Mouse (Mus musculus) MEL (cell line): ENCODE measurements around the gene Rhoq. TPM values are rescaled to one million over a fixed set of nuclear protein-coding genes. Genes with fewer than 3 reads are reported as not detected.

Experiments used
- DNase-seq: peaks from one replicate; pipeline ENCODE4 v3.0.0; 2011; ENCODE audit warnings: low read depth, low spot score
- H3K27ac ChIP-seq: 2 replicates; pipeline ENCODE4 v1.5.1; 2012; ENCODE audit warnings: low read depth, mild to moderate bottlenecking, control low read depth, low read length, moderate library complexity; ENCODE audit not compliant: control insufficient read depth
- H3K27me3 ChIP-seq, 2 experiments: fragments of 150-350 bp in 1 of 2; sonication (generic) in 1 of 2; 2 replicates each; pipeline ENCODE4 v1.6.1; 2012; ENCODE audit warnings: low read length in 2 of 2, mild to moderate bottlenecking in 2 of 2, improper control_type of control experiment in 1 of 2, moderate library complexity in 1 of 2; ENCODE audit not compliant: insufficient read depth in 2 of 2, control insufficient read depth in 1 of 2
- H3K36me3 ChIP-seq, 2 experiments: 2 replicates each; pipeline ENCODE4 v1.6.1; 2012 to 2014; ENCODE audit warnings: low read length in 2 of 2, improper control_type of control experiment in 1 of 2, inconsistent platforms in 1 of 2, mild to moderate bottlenecking in 1 of 2; ENCODE audit not compliant: insufficient read depth in 2 of 2, control insufficient read depth in 1 of 2
- H3K4me1 ChIP-seq, 2 experiments: fragments of 150-350 bp in 1 of 2; sonication (generic) in 1 of 2; 2 replicates each; pipeline ENCODE4 v1.6.1; 2012; ENCODE audit warnings: low read length in 2 of 2, improper control_type of control experiment in 1 of 2, mild to moderate bottlenecking in 1 of 2; ENCODE audit not compliant: insufficient read depth in 2 of 2, control insufficient read depth in 1 of 2
- H3K4me3 ChIP-seq, 2 experiments: fragments of 150-350 bp in 1 of 2; sonication (generic) in 1 of 2; 2 replicates each; pipeline ENCODE4 v1.5.1; 2012; ENCODE audit warnings: low read depth in 2 of 2, low read length in 2 of 2, mild to moderate bottlenecking in 2 of 2, moderate library complexity in 2 of 2, control low read depth in 1 of 2, improper control_type of control experiment in 1 of 2; ENCODE audit not compliant: control insufficient read depth in 1 of 2, insufficient read depth in 1 of 2
- H3K79me2 ChIP-seq: 2 replicates; pipeline ENCODE4 v1.6.1; 2012; ENCODE audit warnings: mild to moderate bottlenecking, low read length, moderate library complexity; ENCODE audit not compliant: control insufficient read depth, poor library complexity, insufficient read depth
- H3K9ac ChIP-seq: 2 replicates; pipeline ENCODE4 v1.6.1; 2012; ENCODE audit warnings: low read depth, mild to moderate bottlenecking, control low read depth, low read length, moderate library complexity; ENCODE audit not compliant: control insufficient read depth, poor library complexity, severe bottlenecking
- H3K9me3 ChIP-seq: fragments of 150-350 bp; sonication (generic); replicated peaks from 2 replicates; pipeline ENCODE4 v1.6.1; 2012; ENCODE audit warnings: mild to moderate bottlenecking, low read length, improper control_type of control experiment, moderate library complexity; ENCODE audit not compliant: insufficient read depth
- BHLHE40 ChIP-seq: IDR thresholded peaks from 2 replicates; pipeline ENCODE4 v1.6.1; 2012; ENCODE audit warnings: low read depth, mild to moderate bottlenecking, inconsistent platforms, low read length, improper control_type of control experiment, borderline replicate concordance
- CHD1 ChIP-seq: IDR thresholded peaks from 2 replicates; pipeline ENCODE4 v1.6.1; 2012; ENCODE audit warnings: low read depth, mild to moderate bottlenecking, inconsistent platforms, low read length, improper control_type of control experiment
- CHD2 ChIP-seq: IDR thresholded peaks from 2 replicates; pipeline ENCODE4 v1.6.1; 2011; ENCODE audit warnings: low read length, improper control_type of control experiment
- CTCF ChIP-seq, 3 experiments: IDR thresholded peaks in 2 of 3; conservative IDR thresholded peaks in 1 of 3; 2 replicates each; pipeline ENCODE4 v1.5.1; 2011 to 2012; ENCODE audit warnings: low read length in 3 of 3, low read depth in 2 of 3, mild to moderate bottlenecking in 2 of 3, improper control_type of control experiment in 1 of 3, inconsistent platforms in 1 of 3, mixed read lengths in 1 of 3, moderate library complexity in 1 of 3; ENCODE audit not compliant: control insufficient read depth in 1 of 3, insufficient read depth in 1 of 3, poor library complexity in 1 of 3, severe bottlenecking in 1 of 3
- JUND ChIP-seq: IDR thresholded peaks from 2 replicates; pipeline ENCODE4 v1.6.1; 2011; ENCODE audit warnings: low read depth, mild to moderate bottlenecking, improper control_type of control experiment, low read length
- MAFK ChIP-seq: IDR thresholded peaks from 2 replicates; pipeline ENCODE4 v1.6.1; 2011; ENCODE audit warnings: low read depth, mild to moderate bottlenecking, low read length, improper control_type of control experiment, borderline replicate concordance
- MAZ ChIP-seq: IDR thresholded peaks from 2 replicates; pipeline ENCODE4 v1.6.1; 2012; ENCODE audit warnings: low read depth, mild to moderate bottlenecking, inconsistent platforms, low read length, improper control_type of control experiment
- MYC ChIP-seq: IDR thresholded peaks from 2 replicates; pipeline ENCODE4 v1.6.1; 2011; ENCODE audit warnings: low read depth, mild to moderate bottlenecking, low read length, improper control_type of control experiment, moderate library complexity
- NELFE ChIP-seq: IDR thresholded peaks from 2 replicates; pipeline ENCODE4 v1.6.1; 2011; ENCODE audit warnings: low read depth, low read length, improper control_type of control experiment
- NRF1 ChIP-seq: IDR thresholded peaks from 2 replicates; pipeline ENCODE4 v1.6.1; 2014; ENCODE audit warnings: low read depth, mild to moderate bottlenecking, inconsistent platforms, low read length, improper control_type of control experiment, moderate library complexity; ENCODE audit not compliant: poor library complexity, insufficient read depth, severe bottlenecking
- POLR2A ChIP-seq, 2 experiments: IDR thresholded peaks; 2 replicates each; pipeline ENCODE4 v1.6.1; 2011 to 2012; ENCODE audit warnings: low read length in 2 of 2, mild to moderate bottlenecking in 2 of 2, control low read depth in 1 of 2, improper control_type of control experiment in 1 of 2, low read depth in 1 of 2, moderate library complexity in 1 of 2; ENCODE audit not compliant: control insufficient read depth in 1 of 2, insufficient read depth in 1 of 2, poor library complexity in 1 of 2
- POLR2AphosphoS2 ChIP-seq: IDR thresholded peaks from 2 replicates; pipeline ENCODE4 v1.6.1; 2011; ENCODE audit warnings: low read length, improper control_type of control experiment
- POLR2AphosphoS5 ChIP-seq: IDR thresholded peaks from 2 replicates; pipeline ENCODE4 v1.6.1; 2012; ENCODE audit warnings: low read depth, borderline replicate concordance, mild to moderate bottlenecking, inconsistent platforms, low read length, moderate library complexity, mixed read lengths
- RAD21 ChIP-seq: IDR thresholded peaks from 2 replicates; pipeline ENCODE4 v1.6.1; 2011; ENCODE audit warnings: mild to moderate bottlenecking, low read depth, low read length, improper control_type of control experiment
- RCOR1 ChIP-seq: IDR thresholded peaks from 2 replicates; pipeline ENCODE4 v1.6.1; 2012; ENCODE audit warnings: low read depth, mild to moderate bottlenecking, inconsistent platforms, low read length, improper control_type of control experiment
- SIN3A ChIP-seq: IDR thresholded peaks from 2 replicates; pipeline ENCODE4 v1.6.1; 2012; ENCODE audit warnings: low read length, improper control_type of control experiment, inconsistent platforms
- SMC3 ChIP-seq: IDR thresholded peaks from 2 replicates; pipeline ENCODE4 v1.6.1; 2011; ENCODE audit warnings: low read depth, low read length, improper control_type of control experiment
- TAL1 ChIP-seq: IDR thresholded peaks from 2 replicates; pipeline ENCODE4 v1.6.1; 2012; ENCODE audit warnings: mild to moderate bottlenecking, inconsistent platforms, low read length, moderate library complexity, mixed read lengths
- TBP ChIP-seq: IDR thresholded peaks from 2 replicates; pipeline ENCODE4 v1.8.0; 2011; ENCODE audit warnings: low read depth, low read length, improper control_type of control experiment
- UBTF ChIP-seq: IDR thresholded peaks from 2 replicates; pipeline ENCODE4 v1.6.1; 2012; ENCODE audit warnings: low read depth, mild to moderate bottlenecking, inconsistent platforms, low read length, improper control_type of control experiment, moderate library complexity, borderline replicate concordance; ENCODE audit not compliant: insufficient read depth
- USF1 ChIP-seq: IDR thresholded peaks from 2 replicates; pipeline ENCODE4 v1.6.1; 2014; ENCODE audit warnings: low read depth, mild to moderate bottlenecking, inconsistent platforms, low read length, improper control_type of control experiment, moderate library complexity
- USF2 ChIP-seq, 2 experiments: IDR thresholded peaks; 2 replicates each; pipeline ENCODE4 v1.6.1; 2011 to 2012; ENCODE audit warnings: improper control_type of control experiment in 2 of 2, low read length in 2 of 2, borderline replicate concordance in 1 of 2, inconsistent platforms in 1 of 2, low read depth in 1 of 2, mild to moderate bottlenecking in 1 of 2; ENCODE audit not compliant: insufficient read depth in 1 of 2
- ZC3H11A ChIP-seq: IDR thresholded peaks from 2 replicates; pipeline ENCODE4 v1.6.1; 2012; ENCODE audit warnings: low read depth, mild to moderate bottlenecking, inconsistent platforms, low read length, improper control_type of control experiment
- ZKSCAN1 ChIP-seq: IDR thresholded peaks from 2 replicates; pipeline ENCODE4 v1.6.1; 2012; ENCODE audit warnings: low read depth, mild to moderate bottlenecking, inconsistent platforms, low read length, improper control_type of control experiment, moderate library complexity
- polyA plus RNA-seq, 2 experiments: library from polyadenylated mRNA; stranded (reverse) in 1 of 2; unstranded in 1 of 2; fragments of >175 nt in 1 of 2; fragments of >200 nt in 1 of 2; gene quantifications; 2 replicates each; pipeline versions ENCODE4 v1.2.1 to v1.2.4; 2012; ENCODE audit warnings: low replicate concordance in 2 of 2, low read depth in 1 of 2; ENCODE audit not compliant: insufficient read length in 2 of 2, insufficient read depth in 1 of 2, missing spikeins in 1 of 2
- total RNA-seq: library from RNA; depleted of rRNA; stranded (reverse); fragments of 300-350 nt; gene quantifications from 2 replicates; pipeline ENCODE4 v1.2.3, GENCODE M21; 2012

Gene Rhoq
- total and polyA plus RNA-seq, 3 experiments, result 3.1 to 34.9 (median 9.4) TPM

- no peaks in the 10 kb centered on the region for H3K9me3 ChIP-seq
- peaks cover 0 to 5% of the 10 kb centered on the region in 2 experiments; a peak in 2 of 4 replicates for H3K36me3 ChIP-seq
- H3K79me2 ChIP-seq, result no peaks in the 10 kb centered on the region
- H3K4me3 ChIP-seq, result no peak within 1 kb of the TSS
- TF ChIP-seq TAL1 (no peak), NELFE (no peak), MAZ (no peak), CTCF (IDR thresholded peaks at IDR 0.05 in 2 of 3, conservative IDR thresholded peaks at IDR 0.05 in 1 of 3; ENCODE audit: control insufficient read depth in 1 of 3, insufficient read depth in 1 of 3, low read depth in 2 of 3, low read length in 3 of 3, poor library complexity in 1 of 3, severe bottlenecking in 1 of 3) (peak in 1 of 3 experiments; percentile 21; a peak in 1 of 6 replicates)
- DNase-seq, result no peak
- no peak within 1 kb of the TSS for H3K9ac ChIP-seq
- no peaks in the 10 kb centered on the region; a peak in 1 of 4 replicates for H3K27me3 ChIP-seq
- H3K27ac ChIP-seq, result no peak within 1 kb of the TSS
- H3K4me1 ChIP-seq, result peaks cover 0 to 8% of the 10 kb centered on the region in 2 experiments; a peak in 1 of 4 replicates
Measured at GRCm38 (mm10) chr17:86917048-86917447, 45.8 kb upstream of the Rhoq start, which contains the start of gene Tmem247. Tmem247 (plus strand) TSS chr17:86917348.

- TF ChIP-seq SIN3A (0 out of 2 replicates have a peak, but pooled peaks have one; percentile 26), USF1 (0 out of 2 replicates have a peak, but pooled peaks have one; percentile 40), SMC3 (peak; percentile 81), RAD21 (peak; percentile 81), ZC3H11A (peak; percentile 78), NELFE (no peak), MAZ (no peak), MYC (peak; percentile 62; the same call in 1 of the 2 replicates), CTCF (IDR thresholded peaks at IDR 0.05 in 2 of 3, conservative IDR thresholded peaks at IDR 0.05 in 1 of 3; ENCODE audit: control insufficient read depth in 1 of 3, insufficient read depth in 1 of 3, low read depth in 2 of 3, low read length in 3 of 3, poor library complexity in 1 of 3, severe bottlenecking in 1 of 3) (peak; percentile 44 to 75 (median 72))
- Histone ChIP-seq H3K27me3 (no peaks in the 10 kb centered on the region; a peak in 1 of 4 replicates), H3K9ac (no peak overlapping the region), H3K27ac (no peak overlapping the region), H3K79me2 (no peaks in the 10 kb centered on the region), H3K36me3 (no peaks in the 10 kb centered on the region), H3K4me1 (peaks cover 0 to 4% of the 10 kb centered on the region in 2 experiments; a peak in 1 of 4 replicates), H3K4me3 (no peak overlapping the region), H3K9me3 (no peaks in the 10 kb centered on the region)
- peak; percentile 50 for DNase-seq
Measured at GRCm38 (mm10) chr17:86918786-86919185, 44.1 kb upstream of the Rhoq start.

DNA sequence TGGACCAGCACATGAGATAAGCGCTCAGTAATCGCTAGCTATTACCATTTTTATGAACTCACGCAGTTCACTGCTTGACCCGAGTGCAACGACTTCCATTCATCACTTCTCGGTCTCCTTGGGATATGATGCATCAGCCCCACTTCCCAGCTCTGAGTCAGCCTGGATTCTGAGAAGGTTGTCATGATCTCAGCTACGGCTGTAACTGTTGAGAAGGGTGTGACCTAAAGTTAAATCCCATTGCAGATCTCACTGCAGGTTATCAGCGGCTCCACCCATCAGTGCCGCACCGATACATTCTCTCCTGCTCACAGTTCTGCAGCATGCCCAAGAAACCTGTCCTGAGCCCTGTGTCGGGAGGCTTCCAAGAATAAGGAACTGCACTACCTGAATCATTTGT lies 43.2 kb upstream of the Rhoq start:
- Histone ChIP-seq H3K27ac (no peak overlapping the region), H3K9me3 (no peaks in the 10 kb centered on the region), H3K27me3 (no peaks in the 10 kb centered on the region; a peak in 1 of 4 replicates), H3K4me1 (peaks cover 0 to 3% of the 10 kb centered on the region in 2 experiments; a peak in 1 of 4 replicates), H3K79me2 (no peaks in the 10 kb centered on the region), H3K4me3 (no peak overlapping the region), H3K9ac (no peak overlapping the region), H3K36me3 (no peaks in the 10 kb centered on the region)
- DNase-seq, result no peak
- TF ChIP-seq CHD1 (no peak), POLR2AphosphoS2 (no peak), BHLHE40 (no peak), ZC3H11A (no peak), TBP (no peak), POLR2AphosphoS5 (no peak), UBTF (no peak), ZKSCAN1 (no peak), MAFK (no peak), NRF1 (no peak), CHD2 (no peak), USF2 (IDR thresholded peaks at IDR 0.05; ENCODE audit: borderline replicate concordance in 1 of 2, insufficient read depth in 1 of 2, low read depth in 1 of 2, low read length in 2 of 2) (no peak), POLR2A (IDR thresholded peaks at IDR 0.05; ENCODE audit: control insufficient read depth in 1 of 2, insufficient read depth in 1 of 2, low read depth in 1 of 2, low read length in 2 of 2, poor library complexity in 1 of 2) (no peak), USF1 (no peak), RCOR1 (no peak), RAD21 (no peak), JUND (no peak)
